Mouse (Mus musculus) large intestine, adult 2 months (tissue): Measurements from ENCODE around the gene Myh10. TPM values are rescaled to one million over a fixed set of nuclear protein-coding genes. Genes with fewer than 3 reads are reported as not detected.

Experiments
- DNase-seq: peaks from one replicate; pipeline ENCODE4 v3.0.0-alpha.2; 2012; ENCODE audit warnings: low read depth, low spot score
- WGBS: fragments of 180-500 bp; shearing (Covaris S2); methylation state at CpG from one replicate; pipeline ENCODE4 v1.1.7; 2018; 5-methylcytosine and 5-hydroxymethylcytosine counted together
- polyA plus RNA-seq: library from polyadenylated mRNA; depleted of rRNA; stranded (reverse); fragments of >200 nt; gene quantifications from 2 replicates; pipeline ENCODE4 v1.2.3, GENCODE M21; 2012

Myh10 gene
- polyA plus RNA-seq, 1 experiment: 4.8 TPM

DNA sequence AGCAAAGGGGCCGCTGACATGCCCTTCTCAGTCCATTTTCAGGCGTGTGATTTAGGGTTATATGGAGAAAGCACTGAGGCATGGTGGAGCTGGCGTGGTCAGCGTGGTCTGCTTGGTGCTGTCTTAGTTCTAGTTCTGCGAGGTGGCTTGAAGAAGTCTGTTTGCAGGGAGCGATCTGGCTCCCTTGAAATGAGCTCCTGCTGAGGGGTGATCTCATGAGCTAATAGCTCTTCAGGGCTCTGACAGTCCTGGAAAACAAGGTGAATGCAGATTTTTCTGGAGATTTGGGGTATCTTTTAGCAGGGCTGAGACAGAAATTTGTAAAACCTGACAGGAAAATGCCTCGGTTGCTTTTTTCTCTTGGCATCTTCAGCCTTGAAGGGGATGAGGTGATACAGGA lies 48.1 kb downstream of the Myh10 start:
- 85% methylated on average over 7 of the region's 7 CpGs for WGBS
- DNase-seq: no peak

DNA sequence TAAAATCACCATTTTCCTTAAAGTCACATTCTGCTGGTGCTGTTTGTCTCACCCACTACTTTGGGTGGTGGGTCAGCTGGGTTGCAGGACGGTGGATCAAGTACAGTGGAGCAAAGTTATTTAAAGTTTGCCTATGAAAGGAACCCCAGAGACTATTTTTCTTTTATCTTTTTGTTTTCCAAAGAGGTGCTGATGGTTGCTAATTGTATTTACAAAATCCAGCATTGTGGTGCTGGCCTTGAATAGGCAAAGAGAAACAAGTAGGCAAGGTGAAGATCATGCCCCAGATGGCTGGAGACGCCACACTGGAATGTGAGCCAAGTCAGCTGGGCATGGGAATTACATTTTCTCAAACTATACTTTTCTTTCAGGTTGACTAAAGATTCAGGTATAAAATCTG lies 51.3 kb downstream of the Myh10 start:
- DNase-seq: no peak
- 88% methylated on average over 2 of the region's 2 CpGs for WGBS

DNA sequence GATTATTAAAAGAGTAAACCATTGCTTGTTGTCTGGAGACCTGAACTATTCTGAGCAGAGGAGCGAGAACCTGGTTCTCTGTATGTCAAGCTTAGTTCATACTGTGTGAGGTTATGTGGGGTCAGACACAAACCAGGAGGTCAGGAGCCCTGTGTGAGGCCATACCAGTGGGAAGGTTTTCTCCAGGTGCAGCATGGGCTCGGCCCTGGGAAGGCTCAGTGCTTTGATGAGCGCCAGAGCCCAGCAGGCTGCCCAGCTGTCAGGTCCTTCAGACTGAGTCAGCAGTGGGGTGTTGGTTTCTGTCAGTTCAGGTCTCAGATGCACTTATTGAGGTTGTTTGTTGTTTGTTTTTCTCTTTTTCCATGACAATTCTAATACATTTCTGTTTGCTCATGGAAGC lies 52.8 kb downstream of the Myh10 start:
- WGBS: 72% methylated on average over 3 of the region's 3 CpGs

DNA sequence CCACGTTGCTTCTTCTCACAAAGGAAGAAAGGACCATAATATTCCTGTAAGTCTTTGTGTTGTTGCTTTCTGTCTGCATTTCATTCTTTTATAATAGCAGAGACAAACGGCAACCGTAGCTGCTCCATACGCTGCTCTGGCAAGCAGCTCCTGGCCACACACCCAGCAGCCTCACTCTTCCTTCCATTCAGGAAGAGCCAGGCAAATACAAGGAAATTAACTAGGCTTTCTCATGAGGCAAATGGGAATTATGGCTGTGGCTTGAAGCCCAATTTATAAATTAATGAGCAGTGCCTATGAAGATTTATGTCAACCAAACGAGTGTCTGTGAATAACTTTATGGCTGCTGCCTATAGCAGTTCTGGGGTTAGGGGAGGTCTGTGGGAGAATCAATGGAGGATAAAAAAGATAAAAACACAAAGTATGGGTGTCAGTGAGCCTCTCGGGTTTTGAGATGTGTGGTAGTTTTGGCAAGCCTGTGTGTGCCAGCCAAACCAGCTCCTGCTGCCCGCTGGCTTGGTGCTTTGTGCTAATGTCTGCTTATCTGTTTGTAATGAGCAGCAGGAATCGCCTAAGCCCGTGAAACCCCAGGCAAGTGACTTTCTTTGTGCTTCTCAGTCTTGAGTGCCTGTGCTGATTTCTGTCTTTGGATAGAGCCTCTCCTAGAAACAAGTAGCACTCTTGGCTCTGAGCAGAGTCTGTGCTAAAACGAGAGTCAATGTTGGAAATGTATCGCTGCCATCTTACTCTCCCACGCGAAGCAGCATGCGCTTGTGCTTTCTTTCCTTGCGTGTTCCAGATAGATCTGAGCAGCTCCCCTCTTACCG lies 54.2 kb downstream of the Myh10 start:
- 72% methylated on average over 16 of the region's 16 CpGs for WGBS

More for the DNA sequence above, 52.8 kb downstream of the Myh10 start:
- no peak for DNase-seq

DNA sequence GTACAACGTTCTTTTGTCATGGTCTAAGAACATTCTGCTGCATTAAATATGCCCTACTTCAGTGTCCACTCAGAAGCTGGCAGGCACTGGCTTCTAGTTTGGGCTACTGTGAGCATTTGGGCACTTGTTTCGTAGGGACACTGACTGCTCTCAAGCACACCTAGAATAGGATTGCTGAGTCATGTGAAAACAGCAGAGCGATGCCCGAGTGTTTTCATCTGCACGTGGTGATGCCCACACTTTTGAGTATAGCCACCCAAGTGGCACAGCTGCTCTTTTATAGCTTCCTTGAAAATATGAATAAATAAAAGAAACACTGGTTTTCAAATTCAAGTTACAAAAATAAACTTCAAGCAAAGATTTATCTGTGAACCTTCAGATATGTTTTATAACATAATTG lies 56.8 kb downstream of the Myh10 start:
- WGBS: 39% methylated on average over 5 of the region's 5 CpGs
- DNase-seq: no peak

More for the DNA sequence above, 54.2 kb downstream of the Myh10 start:
- no peak for DNase-seq

DNA sequence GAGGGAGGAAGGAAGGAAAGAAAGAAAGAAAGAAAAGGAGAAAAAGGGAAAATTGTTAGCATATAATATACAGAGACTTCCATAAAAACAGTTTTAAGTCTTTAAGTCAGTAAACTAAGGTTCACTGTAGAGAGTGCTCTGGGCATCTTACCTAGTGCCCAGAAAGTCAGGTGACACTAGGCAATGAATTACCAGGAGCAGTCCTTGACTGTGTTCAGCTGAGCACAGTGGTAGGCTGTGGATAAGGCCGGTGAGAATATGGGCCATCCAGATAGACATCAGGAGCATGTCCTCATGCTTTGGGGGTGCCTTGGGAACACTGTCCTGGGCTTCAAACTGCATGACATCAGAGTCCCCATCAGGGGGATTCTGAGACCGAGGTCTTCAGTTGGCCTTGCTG lies 58.8 kb downstream of the Myh10 start:
- DNase-seq: no peak
- 84% methylated on average over 2 of the region's 2 CpGs for WGBS

DNA sequence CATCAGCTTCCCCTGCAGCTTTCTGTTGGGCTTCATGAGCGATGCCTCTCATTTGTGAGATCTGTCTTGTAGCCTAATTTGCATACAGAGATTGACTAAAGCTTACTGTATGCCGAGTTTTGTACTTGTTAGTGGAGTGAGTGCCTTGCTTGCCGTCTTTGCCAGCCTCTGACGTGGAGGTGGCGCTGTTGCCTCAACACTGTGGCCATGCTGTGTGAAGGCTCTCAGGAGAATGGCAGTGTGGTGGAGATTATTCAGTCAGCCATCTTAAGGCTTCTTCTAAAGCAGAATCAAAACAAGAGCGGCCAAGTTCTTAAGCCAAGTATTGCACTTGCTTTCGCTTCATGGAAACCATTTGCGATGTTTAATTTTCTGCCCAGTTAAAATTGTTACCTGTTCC lies 59.6 kb downstream of the Myh10 start:
- WGBS: 68% methylated on average over 8 of the region's 8 CpGs
- DNase-seq: no peak

DNA sequence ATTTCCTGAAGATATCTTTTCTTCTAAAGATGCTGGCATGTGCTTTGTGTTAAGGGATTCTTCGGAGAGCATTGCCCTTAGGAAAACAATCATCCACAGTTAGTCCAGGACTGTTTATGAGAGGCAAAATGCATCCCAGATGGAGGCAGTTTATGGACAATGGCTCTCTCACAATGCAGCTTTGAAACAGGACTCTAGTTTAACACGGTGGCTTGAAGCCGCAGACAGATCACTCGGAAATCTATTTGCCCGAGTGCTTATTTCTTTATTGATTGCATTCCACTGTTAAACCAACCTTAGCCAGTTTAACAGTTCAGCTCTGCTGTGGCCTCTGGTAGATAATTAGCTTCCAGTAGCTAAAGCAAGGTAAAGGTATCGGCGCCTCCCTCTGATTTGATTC lies 62.9 kb downstream of the Myh10 start:
- 76% methylated on average over 7 of the region's 7 CpGs for WGBS
- no peak for DNase-seq

DNA sequence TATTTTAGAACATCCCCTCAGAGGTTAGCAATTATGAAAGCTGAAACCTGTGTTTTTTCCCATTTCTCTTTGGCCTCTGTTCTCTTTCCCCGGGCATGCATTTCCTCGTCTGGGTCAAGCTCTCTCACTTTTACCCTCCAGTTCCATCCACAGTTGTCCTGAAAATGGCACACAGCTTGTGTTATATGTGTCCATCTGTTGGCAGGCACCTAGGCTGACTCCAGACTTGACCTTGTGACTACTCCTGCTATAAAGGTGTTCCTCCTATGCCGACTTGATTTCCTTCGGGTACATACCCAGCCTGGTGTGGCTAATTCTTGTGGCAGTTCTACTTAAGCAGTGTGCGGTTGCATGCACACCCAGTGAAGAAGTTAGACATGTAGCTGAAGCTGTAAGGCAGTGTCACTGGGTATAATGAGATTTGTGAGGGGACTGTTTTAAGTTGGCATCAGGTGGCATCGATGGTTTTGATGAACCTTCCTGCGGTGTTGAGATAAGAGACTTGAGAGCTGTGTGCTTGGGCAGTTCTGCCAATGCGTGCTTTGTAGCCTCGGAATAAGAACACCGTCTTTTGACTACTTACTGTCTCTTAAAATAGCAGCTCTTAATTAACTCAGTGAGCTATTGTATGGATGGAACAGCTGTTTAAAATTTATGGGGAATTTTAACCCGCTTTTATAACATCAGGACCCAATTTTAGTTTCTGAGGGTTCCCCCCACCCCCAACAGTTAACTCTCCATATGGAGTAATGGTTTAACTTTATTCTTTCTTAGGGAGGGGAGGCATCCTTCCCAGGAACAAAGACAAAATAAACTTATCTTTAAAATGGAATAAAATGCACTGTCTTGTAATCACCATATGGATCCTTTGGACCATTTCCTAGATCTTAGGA lies 65.3 kb downstream of the Myh10 start:
- no peak for DNase-seq
- 80% methylated on average over 11 of the region's 11 CpGs for WGBS

DNA sequence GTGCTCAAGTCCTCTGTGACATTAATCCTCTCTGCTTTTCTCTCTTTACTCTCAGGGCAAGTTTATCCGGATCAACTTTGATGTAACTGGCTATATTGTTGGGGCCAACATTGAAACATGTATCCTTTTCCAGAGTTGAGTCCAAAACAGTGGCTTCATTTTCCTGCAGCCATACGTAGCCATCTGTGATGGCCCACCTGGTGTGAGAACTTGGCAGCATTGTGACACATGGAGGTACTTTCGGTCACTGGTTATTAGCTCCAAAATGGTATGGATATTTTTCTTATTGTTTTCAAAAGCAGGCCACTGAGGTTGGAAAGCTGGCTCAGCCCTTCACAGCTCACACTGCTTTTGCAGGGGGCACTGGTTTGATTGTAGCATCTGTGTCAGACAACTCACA lies 68.3 kb downstream of the Myh10 start:
- WGBS: 88% methylated on average over 3 of the region's 3 CpGs
- no peak for DNase-seq

DNA sequence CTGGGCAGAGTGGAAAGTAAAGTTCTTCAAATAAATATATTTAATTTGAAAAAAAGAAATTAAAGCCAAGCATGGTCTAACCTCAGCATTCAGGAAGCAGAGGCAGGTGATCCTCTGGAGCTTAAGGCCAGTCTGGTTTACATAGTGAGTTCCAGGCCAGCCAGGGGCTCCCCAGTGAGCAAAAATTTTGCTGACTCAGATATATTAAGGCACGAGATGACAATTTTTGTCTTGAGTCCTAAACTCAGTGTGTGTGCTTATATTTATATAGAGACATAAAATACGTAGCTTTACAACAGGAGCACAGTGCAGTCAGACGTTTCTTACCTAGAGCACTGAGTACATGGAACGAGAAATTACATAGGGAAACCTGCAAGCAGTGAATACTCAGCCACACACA lies 69.8 kb downstream of the Myh10 start:
- DNase-seq: no peak
- 64% methylated on average over 4 of the region's 4 CpGs for WGBS

DNA sequence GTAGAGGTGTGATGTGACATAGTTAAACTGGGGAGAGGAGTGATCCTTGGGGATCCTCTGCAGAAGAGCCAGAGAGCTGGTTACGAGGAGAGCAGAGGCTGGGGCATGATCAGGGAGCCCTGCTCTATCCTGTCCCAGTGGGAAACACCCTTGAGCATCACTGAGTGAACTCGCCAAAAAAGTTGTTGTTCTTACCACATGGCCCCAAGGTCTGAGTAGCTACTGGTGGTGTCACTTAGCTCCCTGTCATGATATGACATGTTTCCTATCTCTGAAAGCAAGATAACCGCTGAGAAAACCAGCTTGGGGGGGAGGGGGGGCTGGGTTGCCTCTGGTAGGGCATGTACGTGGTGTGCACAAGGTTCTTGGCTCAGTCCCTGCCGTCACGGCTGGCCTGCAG lies 70.3 kb downstream of the Myh10 start:
- 76% methylated on average over 6 of the region's 6 CpGs for WGBS
- no peak for DNase-seq

DNA sequence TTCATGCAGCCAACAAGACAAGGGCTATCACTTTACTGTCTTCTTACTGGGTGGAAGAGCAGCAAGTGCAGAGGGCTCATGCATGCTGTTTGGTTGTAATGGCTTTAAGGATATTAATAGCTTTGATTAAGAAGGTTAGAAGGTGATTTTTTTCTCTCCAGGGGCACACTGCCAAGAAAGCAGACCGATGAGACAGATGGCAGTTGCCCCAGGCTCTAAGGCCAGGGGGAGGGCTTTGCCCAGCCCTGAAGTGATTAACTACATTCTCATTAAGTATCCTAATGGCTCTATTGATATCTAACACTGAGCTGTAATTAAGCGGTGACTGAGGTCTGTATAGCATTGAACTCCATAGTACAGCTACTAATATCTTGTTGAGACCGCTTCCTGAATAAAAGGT lies 73.3 kb downstream of the Myh10 start:
- WGBS: 83% methylated on average over 3 of the region's 3 CpGs
- no peak for DNase-seq

DNA sequence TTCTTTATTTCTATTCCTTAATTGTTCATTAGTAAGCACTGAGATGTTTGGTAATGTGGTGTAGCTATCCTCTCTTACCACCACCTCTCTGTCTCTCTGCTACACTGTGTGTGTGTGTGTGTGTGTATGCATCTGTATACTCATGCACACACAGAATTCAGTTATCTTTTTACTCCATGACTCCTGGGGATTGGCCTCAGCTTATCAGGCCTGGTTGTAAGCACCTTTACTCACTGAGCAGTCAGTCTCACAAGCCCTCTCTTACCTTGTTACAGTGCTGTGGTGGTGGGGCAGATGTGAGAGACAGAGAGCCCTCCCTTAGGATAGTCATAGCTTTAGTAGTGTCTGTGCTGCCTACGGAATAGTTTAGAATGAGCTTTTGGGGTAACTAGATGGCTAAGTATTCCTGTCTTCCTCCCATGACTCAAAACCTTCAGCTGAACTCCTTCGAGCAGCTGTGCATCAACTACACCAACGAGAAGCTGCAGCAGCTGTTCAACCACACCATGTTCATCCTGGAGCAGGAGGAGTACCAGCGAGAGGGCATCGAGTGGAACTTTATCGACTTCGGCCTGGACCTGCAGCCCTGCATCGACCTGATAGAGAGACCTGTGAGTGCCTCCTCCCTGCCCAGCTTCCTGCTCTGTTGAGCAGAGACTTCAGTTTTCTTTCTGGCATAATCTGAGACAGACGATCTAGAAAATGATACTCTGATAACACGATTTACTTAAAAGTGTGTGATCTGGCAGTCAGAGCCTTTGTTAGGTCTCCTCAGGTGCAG lies 76.6 kb downstream of the Myh10 start:
- 82% methylated on average over 10 of the region's 10 CpGs for WGBS
- DNase-seq: no peak

DNA sequence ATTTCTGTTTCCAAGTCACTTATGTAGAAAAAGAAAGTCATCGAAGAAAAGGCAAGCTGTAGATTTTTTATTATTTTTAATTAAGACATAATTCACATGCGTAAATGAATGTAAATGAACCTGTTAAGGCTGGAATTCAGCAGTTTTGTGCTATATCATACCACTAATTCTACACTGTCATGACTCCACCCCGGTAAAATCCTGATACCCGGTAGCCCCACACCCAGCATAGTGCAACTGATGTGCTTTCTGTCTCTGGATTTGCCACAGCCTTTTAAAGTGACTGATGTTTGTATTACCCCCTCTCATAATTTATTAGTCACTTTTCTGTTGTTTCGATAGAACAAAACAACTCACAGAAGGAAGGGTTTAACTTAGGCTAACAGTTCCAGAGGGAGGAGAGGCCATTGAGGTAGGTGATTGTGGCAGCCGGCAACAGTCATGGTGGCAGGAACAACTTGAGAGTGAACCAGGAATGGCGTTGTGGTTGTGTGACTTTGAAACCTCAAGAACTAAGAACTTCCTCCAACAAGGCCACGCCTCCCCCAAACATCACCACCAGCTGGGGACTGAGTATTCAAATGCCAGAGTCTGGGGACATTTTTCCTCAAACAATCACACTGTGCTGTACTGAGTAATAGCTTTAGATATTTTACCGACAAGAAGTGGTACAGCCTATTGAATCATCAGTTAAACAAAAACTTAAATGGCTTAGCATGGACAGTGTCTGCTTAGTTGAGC lies 78.6 kb downstream of the Myh10 start:
- DNase-seq: no peak
- 76% methylated on average over 9 of the region's 9 CpGs for WGBS

DNA sequence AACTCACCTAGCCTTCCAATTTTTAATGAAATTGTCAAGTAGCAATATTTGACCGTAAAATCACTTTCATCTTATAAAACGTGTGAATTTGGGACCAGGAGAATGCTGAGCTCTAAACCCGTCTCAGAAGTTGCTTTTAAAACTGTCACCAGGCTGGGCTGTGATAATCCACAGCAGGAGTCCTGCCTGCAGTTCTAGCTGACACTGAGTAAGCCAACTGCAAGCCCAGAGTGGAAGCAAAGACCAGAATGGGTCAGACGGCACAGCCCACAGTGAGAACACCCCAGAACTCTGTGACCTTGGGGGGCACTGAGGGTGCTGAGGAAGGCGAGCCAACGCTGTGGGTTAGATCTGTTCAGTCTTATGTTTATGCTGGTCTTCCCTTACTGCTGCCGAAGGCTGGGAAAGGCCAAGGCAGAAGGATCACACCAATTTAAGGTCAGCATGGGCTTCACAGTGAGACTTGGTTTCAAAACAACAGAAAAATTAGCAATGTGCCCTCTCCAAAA lies 84.8 kb downstream of the Myh10 start:
- no peak for DNase-seq
- WGBS: 71% methylated on average over 7 of the region's 7 CpGs

DNA sequence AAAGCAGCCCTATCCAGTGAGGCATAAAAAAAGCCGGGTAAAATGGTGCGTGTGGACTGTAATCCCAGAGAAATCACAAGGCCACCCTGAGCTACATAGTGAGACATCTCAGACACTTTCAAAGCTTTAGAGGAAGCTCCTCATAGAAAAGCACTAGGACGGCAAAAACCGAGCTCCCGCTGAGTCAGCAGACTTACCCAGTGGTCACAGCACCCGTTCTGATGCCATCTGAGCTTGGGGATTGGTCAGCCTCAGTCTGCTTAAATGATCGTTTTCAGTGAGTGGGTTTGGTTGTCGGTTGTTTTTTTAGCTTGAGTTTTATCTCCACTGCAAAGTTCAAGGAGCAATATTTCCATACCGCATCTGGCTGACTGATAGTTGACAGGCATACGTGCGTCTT lies 86.6 kb downstream of the Myh10 start:
- 71% methylated on average over 11 of the region's 11 CpGs for WGBS
- DNase-seq: no peak

DNA sequence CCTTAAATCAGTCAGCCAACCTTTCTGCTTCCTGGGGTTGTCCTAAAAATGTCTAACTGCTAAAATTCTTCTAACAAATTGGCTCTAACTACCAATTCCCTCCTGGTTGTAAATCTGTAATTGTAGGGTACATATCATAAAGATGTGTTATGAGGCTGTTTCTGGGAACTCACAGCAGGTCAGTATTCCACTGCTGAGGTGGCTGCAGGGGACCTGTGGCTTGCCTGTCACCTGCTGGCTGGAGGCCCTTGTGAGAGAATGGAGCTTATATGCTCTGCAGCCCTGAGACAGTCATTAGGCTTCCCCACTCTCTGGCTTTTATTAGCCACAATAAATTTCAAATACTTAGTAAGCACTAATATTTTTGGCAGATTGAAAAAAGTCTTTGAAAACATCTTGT lies 87.5 kb downstream of the Myh10 start:
- DNase-seq: no peak

DNA sequence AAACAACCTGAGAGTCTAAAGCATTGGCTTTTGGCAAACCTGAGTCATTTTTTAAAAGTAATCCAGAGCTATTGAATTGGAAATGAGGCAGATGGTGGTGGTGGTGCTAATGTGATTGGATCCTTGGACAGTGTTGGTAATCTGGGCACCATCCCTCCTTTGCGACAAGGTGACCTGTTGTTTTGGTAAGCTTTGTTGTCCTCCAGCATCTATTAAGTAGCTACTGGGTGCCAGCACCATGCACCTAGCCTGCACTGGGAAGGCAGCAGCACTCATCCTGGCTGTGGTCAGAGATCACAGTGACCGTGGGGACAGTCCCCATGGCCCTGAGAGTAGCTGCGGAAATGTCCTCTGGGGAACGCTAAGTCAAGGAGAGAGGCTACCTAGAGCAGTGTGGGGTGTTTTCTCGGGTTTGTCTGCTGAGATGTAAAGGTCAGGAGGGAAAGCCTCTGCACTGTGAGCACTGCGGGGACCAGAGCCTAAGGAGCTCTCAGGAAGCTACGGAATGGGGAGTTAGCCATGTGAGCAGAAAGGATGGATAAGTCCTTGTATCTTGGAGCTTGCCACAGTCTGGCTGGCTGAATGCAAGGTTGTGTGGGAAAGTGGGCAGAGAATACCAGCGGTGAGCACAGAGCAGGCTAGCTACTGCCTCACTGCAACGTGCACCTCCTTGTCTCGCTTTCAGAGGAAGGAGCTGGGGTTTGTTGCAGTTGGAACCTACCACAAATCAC lies 88.5 kb downstream of the Myh10 start:
- no peak for DNase-seq

More for the DNA sequence above, 88.5 kb downstream of the Myh10 start:
- WGBS: 86% methylated on average over 10 of the region's 10 CpGs
